Mouse (Mus musculus) embryonic facial prominence, embryonic 14.5 days (tissue): Measurements from ENCODE around the gene Rgs13. TPM values are rescaled to one million over a fixed set of nuclear protein-coding genes. Genes with fewer than 3 reads are reported as not detected.

Experiments
- ATAC-seq: fragments of 200-750 bp; cut with Nextera tagmentation; 2 replicates; pipeline ENCODE4 v1.8.0; 2017; ENCODE audit warnings: low read depth, moderate number of reproducible peaks, moderate TSS enrichment
- DNase-seq: peaks from one replicate; pipeline ENCODE4 v3.0.0-alpha.2; 2015; ENCODE audit warnings: low spot score
- H3K27ac ChIP-seq: fragments of 300-500 bp; sonication (generic); replicated peaks from 2 replicates; pipeline ENCODE4 v1.5.1; 2014; ENCODE audit warnings: low read depth, mild to moderate bottlenecking, low read length, moderate library complexity
- H3K27me3 ChIP-seq: fragments of 300-500 bp; sonication (generic); replicated peaks from 2 replicates; pipeline ENCODE4 v1.6.1; 2014; ENCODE audit warnings: low read length; ENCODE audit not compliant: control insufficient read depth, insufficient read depth
- H3K36me3 ChIP-seq: fragments of 300-500 bp; sonication (generic); 2 replicates; pipeline ENCODE4 v1.6.1; 2014; ENCODE audit warnings: low read length, mixed read lengths; ENCODE audit not compliant: control insufficient read depth, insufficient read depth
- H3K4me1 ChIP-seq: fragments of 300-500 bp; sonication (generic); 2 replicates; pipeline ENCODE4 v1.6.1; 2014; ENCODE audit warnings: antibody characterized with exemption, low read length; ENCODE audit not compliant: control insufficient read depth, insufficient read depth
- H3K4me2 ChIP-seq: fragments of 300-500 bp; sonication (generic); 2 replicates; pipeline ENCODE4 v1.6.1; 2014; ENCODE audit warnings: low read depth, mild to moderate bottlenecking, low read length, moderate library complexity, mixed read lengths
- H3K4me3 ChIP-seq: fragments of 300-500 bp; sonication (generic); 2 replicates; pipeline ENCODE4 v1.5.1; 2014; ENCODE audit warnings: low read depth, mild to moderate bottlenecking, low read length
- H3K9ac ChIP-seq: fragments of 300-500 bp; sonication (generic); 2 replicates; pipeline ENCODE4 v1.6.1; 2014; ENCODE audit warnings: low read depth, mild to moderate bottlenecking, low read length, moderate library complexity, mixed read lengths
- H3K9me3 ChIP-seq: fragments of 300-500 bp; sonication (generic); 2 replicates; pipeline ENCODE4 v1.6.1; 2016; ENCODE audit warnings: low read length; ENCODE audit not compliant: control insufficient read depth
- WGBS: fragments of 180-500 bp; shearing (Covaris S2); extraction: QIAGEN DNeasy Blood & Tissue Kit; methylation state at CpG from one replicate; pipeline ENCODE4 v1.1.7; 2014; 5-methylcytosine and 5-hydroxymethylcytosine counted together
- polyA plus RNA-seq: library from polyadenylated mRNA; unstranded; fragments of >200 nt; fragmentation: Nextera tagmentation; extraction: Ambion mirVana; gene quantifications from 2 replicates; pipeline ENCODE4 v1.2.1, GENCODE M21; 2014

The Rgs13 gene
- polyA plus RNA-seq, 1 experiment from 2014 or later, result 0.78 TPM

- no peaks in the 10 kb centered on the region for H3K9me3 ChIP-seq
- no peaks in the 10 kb centered on the region for H3K36me3 ChIP-seq
- DNase-seq (no peak), ATAC-seq (no peak)
- no peak overlapping the region for H3K9ac ChIP-seq
- H3K27me3 ChIP-seq, result no peaks in the 10 kb centered on the region
- no peak overlapping the region for H3K27ac ChIP-seq
- H3K4me1 ChIP-seq, result no peaks in the 10 kb centered on the region
- H3K4me3 ChIP-seq, result no peak overlapping the region
- WGBS, result 93% methylated on average over 1 of the region's 1 CpGs
- H3K4me2 ChIP-seq, result no peak overlapping the region
These were observed 37.3 kb downstream of the Rgs13 start for GRCm38 (mm10) chr1:144139847-144140246.

GRCm38 (mm10) chr1:144127965-144128364, 49.2 kb downstream of the Rgs13 start:
- no peak for DNase-seq
- 76% methylated on average over 7 of the region's 7 CpGs for WGBS
- H3K27me3 ChIP-seq, result no peaks in the 10 kb centered on the region

GRCm38 (mm10) chr1:144120042-144120441, 57.1 kb downstream of the Rgs13 start:
- no peak overlapping the region for H3K4me3 ChIP-seq
- 74% methylated on average over 4 of the region's 4 CpGs for WGBS
- no peak for DNase-seq

More at GRCm38 (mm10) chr1:144127965-144128364, 49.2 kb downstream of the Rgs13 start:
- no peaks in the 10 kb centered on the region for H3K4me1 ChIP-seq
- no peak for ATAC-seq
- H3K36me3 ChIP-seq, result no peaks in the 10 kb centered on the region
- H3K27ac ChIP-seq, result no peak overlapping the region
- no peaks in the 10 kb centered on the region for H3K9me3 ChIP-seq
- H3K9ac ChIP-seq, result no peak overlapping the region
- H3K4me3 ChIP-seq, result no peak overlapping the region
- H3K4me2 ChIP-seq, result no peak overlapping the region

GRCm38 (mm10) chr1:144119456-144119855, 57.7 kb downstream of the Rgs13 start:
- Histone ChIP-seq H3K27ac (no peak overlapping the region), H3K4me2 (no peak overlapping the region), H3K9ac (no peak overlapping the region), H3K27me3 (no peaks in the 10 kb centered on the region), H3K4me3 (no peak overlapping the region), H3K9me3 (no peaks in the 10 kb centered on the region), H3K4me1 (no peaks in the 10 kb centered on the region), H3K36me3 (no peaks in the 10 kb centered on the region)
- DNase-seq (no peak), ATAC-seq (no peak)
- 66% methylated on average over 2 of the region's 2 CpGs for WGBS

More at GRCm38 (mm10) chr1:144120042-144120441, 57.1 kb downstream of the Rgs13 start:
- H3K27ac ChIP-seq, result no peak overlapping the region
- no peak overlapping the region for H3K4me2 ChIP-seq
- no peaks in the 10 kb centered on the region for H3K27me3 ChIP-seq
- no peaks in the 10 kb centered on the region for H3K4me1 ChIP-seq
- ATAC-seq, result no peak
- H3K9me3 ChIP-seq, result no peaks in the 10 kb centered on the region
- no peak overlapping the region for H3K9ac ChIP-seq
- no peaks in the 10 kb centered on the region for H3K36me3 ChIP-seq

- Histone ChIP-seq H3K27ac (no peak overlapping the region), H3K4me1 (no peaks in the 10 kb centered on the region), H3K4me3 (no peak overlapping the region), H3K9ac (no peak overlapping the region), H3K4me2 (no peak overlapping the region), H3K36me3 (no peaks in the 10 kb centered on the region), H3K9me3 (no peaks in the 10 kb centered on the region), H3K27me3 (no peaks in the 10 kb centered on the region)
- ATAC-seq (no peak), DNase-seq (peak; percentile 16)
- 58% methylated on average over 6 of the region's 6 CpGs for WGBS
These were observed 61.1 kb downstream of the Rgs13 start for GRCm38 (mm10) chr1:144115848-144116727.

- Histone ChIP-seq H3K4me1 (no peaks in the 10 kb centered on the region), H3K4me3 (no peak overlapping the region), H3K36me3 (no peaks in the 10 kb centered on the region), H3K9ac (no peak overlapping the region), H3K27me3 (no peaks in the 10 kb centered on the region), H3K9me3 (no peaks in the 10 kb centered on the region), H3K27ac (no peak overlapping the region), H3K4me2 (no peak overlapping the region)
- WGBS, result 69% methylated on average over 6 of the region's 6 CpGs
- ATAC-seq (no peak), DNase-seq (peak; percentile 10)
These were observed 63.6 kb downstream of the Rgs13 start for GRCm38 (mm10) chr1:144113438-144114074.

- Histone ChIP-seq H3K4me2 (no peak overlapping the region), H3K9ac (no peak overlapping the region), H3K27me3 (no peaks in the 10 kb centered on the region), H3K9me3 (no peaks in the 10 kb centered on the region), H3K4me1 (no peaks in the 10 kb centered on the region), H3K4me3 (no peak overlapping the region), H3K36me3 (no peaks in the 10 kb centered on the region), H3K27ac (no peak overlapping the region)
- 60% methylated on average over 2 of the region's 2 CpGs for WGBS
- no peak for ATAC-seq
- DNase-seq, result peak; percentile 41
These were observed 64.2 kb downstream of the Rgs13 start for GRCm38 (mm10) chr1:144112946-144113345.

- WGBS, result 67% methylated on average over 1 of the region's 1 CpGs
- no peak for ATAC-seq
These were observed 78.4 kb downstream of the Rgs13 start for GRCm38 (mm10) chr1:144098587-144099258.

More at GRCm38 (mm10) chr1:144098587-144099258, 78.4 kb downstream of the Rgs13 start:
- Histone ChIP-seq H3K27ac (no peak overlapping the region), H3K9ac (no peak overlapping the region), H3K4me3 (no peak overlapping the region), H3K36me3 (no peaks in the 10 kb centered on the region), H3K27me3 (no peaks in the 10 kb centered on the region), H3K9me3 (no peaks in the 10 kb centered on the region), H3K4me2 (no peak overlapping the region), H3K4me1 (no peaks in the 10 kb centered on the region)
- no peak for DNase-seq
